Mouse (Mus musculus): ENCODE measurements around the gene Cpt1b. TPM values are rescaled to one million over a fixed set of nuclear protein-coding genes. Genes with fewer than 3 reads are reported as not detected.

Gene Cpt1b
- polyA plus RNA-seq, 1 experiment from 2014 or later = 1.2 TPM

GRCm38 (mm10) chr15:89377938-89378828, 47.5 kb downstream of the Cpt1b start:
- ATAC-seq = no peak
- H3K27me3 ChIP-seq (ENCODE audit: control insufficient read depth, insufficient read depth, low read depth, low read length) = peaks cover 35% of the 10 kb centered on the region

GRCm38 (mm10) chr15:89377362-89377761, 48.3 kb downstream of the Cpt1b start:
- 7% methylated on average over 18 of the region's 18 CpGs for WGBS
- H3K4me1 ChIP-seq (ENCODE audit: control insufficient read depth, insufficient read depth, low read length) = peaks cover 24% of the 10 kb centered on the region
- no peaks in the 10 kb centered on the region for H3K36me3 ChIP-seq (ENCODE audit: control insufficient read depth, insufficient read depth, low read length)
- peaks cover 35% of the 10 kb centered on the region for H3K27me3 ChIP-seq (ENCODE audit: control insufficient read depth, insufficient read depth, low read depth, low read length)
- no peaks in the 10 kb centered on the region for H3K9me3 ChIP-seq (replicated peaks; ENCODE audit: control insufficient read depth, low read length, poor library complexity, severe bottlenecking)
- no peak overlapping the region for H3K9ac ChIP-seq (ENCODE audit: low read depth, low read length)
- ATAC-seq = no peak
- no peak overlapping the region for H3K4me3 ChIP-seq (ENCODE audit: low read depth, low read length)
- no peak overlapping the region for H3K4me2 ChIP-seq (ENCODE audit: low read length)
- no peak overlapping the region for H3K27ac ChIP-seq (ENCODE audit: low read length)

More at GRCm38 (mm10) chr15:89377938-89378828, 47.5 kb downstream of the Cpt1b start:
- WGBS = 13% methylated on average over 41 of the region's 46 CpGs
- no peaks in the 10 kb centered on the region for H3K9me3 ChIP-seq (replicated peaks; ENCODE audit: control insufficient read depth, low read length, poor library complexity, severe bottlenecking)
- peak overlapping the region; percentile 49 for H3K9ac ChIP-seq (ENCODE audit: low read depth, low read length)
- H3K4me3 ChIP-seq (ENCODE audit: low read depth, low read length) = peak overlapping the region; percentile 40
- H3K36me3 ChIP-seq (ENCODE audit: control insufficient read depth, insufficient read depth, low read length) = no peaks in the 10 kb centered on the region
- H3K27ac ChIP-seq (ENCODE audit: low read length) = no peak overlapping the region
- peak overlapping the region; percentile 72 for H3K4me2 ChIP-seq (ENCODE audit: low read length)
- H3K4me1 ChIP-seq (ENCODE audit: control insufficient read depth, insufficient read depth, low read length) = peaks cover 17% of the 10 kb centered on the region; the same call in 1 of the 2 replicates

GRCm38 (mm10) chr15:89376957-89377356, 48.7 kb downstream of the Cpt1b start, which contains the start of gene Tymp:
Gene Tymp, minus strand, starts transcription at chr15:89377039.
- H3K4me1 ChIP-seq (ENCODE audit: control insufficient read depth, insufficient read depth, low read length) = peaks cover 24% of the 10 kb centered on the region
- no peak for ATAC-seq
- H3K27ac ChIP-seq (ENCODE audit: low read length) = no peak within 1 kb of the TSS
- no peak within 1 kb of the TSS for H3K4me2 ChIP-seq (ENCODE audit: low read length)
- H3K9ac ChIP-seq (ENCODE audit: low read depth, low read length) = no peak within 1 kb of the TSS
- no peaks in the 10 kb centered on the region for H3K9me3 ChIP-seq (replicated peaks; ENCODE audit: control insufficient read depth, low read length, poor library complexity, severe bottlenecking)
- no peak within 1 kb of the TSS for H3K4me3 ChIP-seq (ENCODE audit: low read depth, low read length)
- H3K27me3 ChIP-seq (ENCODE audit: control insufficient read depth, insufficient read depth, low read depth, low read length) = peaks cover 35% of the 10 kb centered on the region
- peaks cover 1% of the 10 kb centered on the region for H3K36me3 ChIP-seq (ENCODE audit: control insufficient read depth, insufficient read depth, low read length)
- 20% methylated on average over 16 of the region's 16 CpGs for WGBS

- 80% methylated on average over 7 of the region's 7 CpGs for WGBS
Measured at GRCm38 (mm10) chr15:89376040-89376439, 49.6 kb downstream of the Cpt1b start.

GRCm38 (mm10) chr15:89374801-89375534, 50.7 kb downstream of the Cpt1b start:
- H3K4me1 ChIP-seq (ENCODE audit: control insufficient read depth, insufficient read depth, low read length) = peaks cover 24% of the 10 kb centered on the region
- 92% methylated on average over 17 of the region's 17 CpGs for WGBS
- peaks cover 12% of the 10 kb centered on the region for H3K36me3 ChIP-seq (ENCODE audit: control insufficient read depth, insufficient read depth, low read length)
- H3K4me3 ChIP-seq (ENCODE audit: low read depth, low read length) = no peak overlapping the region
- no peak for ATAC-seq
- no peaks in the 10 kb centered on the region for H3K9me3 ChIP-seq (replicated peaks; ENCODE audit: control insufficient read depth, low read length, poor library complexity, severe bottlenecking)
- H3K27me3 ChIP-seq (ENCODE audit: control insufficient read depth, insufficient read depth, low read depth, low read length) = peaks cover 35% of the 10 kb centered on the region
- no peak overlapping the region for H3K27ac ChIP-seq (ENCODE audit: low read length)
- H3K4me2 ChIP-seq (ENCODE audit: low read length) = no peak overlapping the region
- no peak overlapping the region for H3K9ac ChIP-seq (ENCODE audit: low read depth, low read length)

More at GRCm38 (mm10) chr15:89376040-89376439, 49.6 kb downstream of the Cpt1b start:
- peaks cover 7% of the 10 kb centered on the region for H3K36me3 ChIP-seq (ENCODE audit: control insufficient read depth, insufficient read depth, low read length)
- H3K4me3 ChIP-seq (ENCODE audit: low read depth, low read length) = no peak overlapping the region
- peaks cover 35% of the 10 kb centered on the region for H3K27me3 ChIP-seq (ENCODE audit: control insufficient read depth, insufficient read depth, low read depth, low read length)
- H3K4me2 ChIP-seq (ENCODE audit: low read length) = no peak overlapping the region
- no peak overlapping the region for H3K27ac ChIP-seq (ENCODE audit: low read length)
- H3K9me3 ChIP-seq (replicated peaks; ENCODE audit: control insufficient read depth, low read length, poor library complexity, severe bottlenecking) = no peaks in the 10 kb centered on the region
- no peak for ATAC-seq
- no peak overlapping the region for H3K9ac ChIP-seq (ENCODE audit: low read depth, low read length)
- H3K4me1 ChIP-seq (ENCODE audit: control insufficient read depth, insufficient read depth, low read length) = peaks cover 24% of the 10 kb centered on the region

GRCm38 (mm10) chr15:89374340-89374739, 51.3 kb downstream of the Cpt1b start:
- peak overlapping the region; percentile 94 for H3K27ac ChIP-seq (ENCODE audit: low read length)
- peaks cover 23% of the 10 kb centered on the region for H3K4me1 ChIP-seq (ENCODE audit: control insufficient read depth, insufficient read depth, low read length)
- peak overlapping the region; percentile 72 for H3K4me3 ChIP-seq (ENCODE audit: low read depth, low read length)
- peak overlapping the region; percentile 88 for H3K9ac ChIP-seq (ENCODE audit: low read depth, low read length)
- peak; percentile 12; the same call in 1 of the 2 replicates for ATAC-seq
- H3K4me2 ChIP-seq (ENCODE audit: low read length) = peak overlapping the region; percentile 82
- H3K27me3 ChIP-seq (ENCODE audit: control insufficient read depth, insufficient read depth, low read depth, low read length) = peaks cover 32% of the 10 kb centered on the region
- no peaks in the 10 kb centered on the region for H3K9me3 ChIP-seq (replicated peaks; ENCODE audit: control insufficient read depth, low read length, poor library complexity, severe bottlenecking)
- 44% methylated on average over 9 of the region's 9 CpGs for whole genome bisulfite sequencing
- peaks cover 16% of the 10 kb centered on the region for H3K36me3 ChIP-seq (ENCODE audit: control insufficient read depth, insufficient read depth, low read length)

- peak within 1 kb of the TSS; percentile 82 for H3K4me2 ChIP-seq (ENCODE audit: low read length)
- WGBS = under 1% methylated on average over 42 of the region's 42 CpGs
- peak within 1 kb of the TSS; percentile 88 for H3K9ac ChIP-seq (ENCODE audit: low read depth, low read length)
- peaks cover 18% of the 10 kb centered on the region for H3K36me3 ChIP-seq (ENCODE audit: control insufficient read depth, insufficient read depth, low read length)
- ATAC-seq = peak; percentile 88
- H3K9me3 ChIP-seq (replicated peaks; ENCODE audit: control insufficient read depth, low read length, poor library complexity, severe bottlenecking) = no peaks in the 10 kb centered on the region
- peaks cover 28% of the 10 kb centered on the region for H3K27me3 ChIP-seq (ENCODE audit: control insufficient read depth, insufficient read depth, low read depth, low read length)
- peaks cover 18% of the 10 kb centered on the region for H3K4me1 ChIP-seq (ENCODE audit: control insufficient read depth, insufficient read depth, low read length)
- peak within 1 kb of the TSS; percentile 94 for H3K27ac ChIP-seq (ENCODE audit: low read length)
- peak within 1 kb of the TSS; percentile 72 for H3K4me3 ChIP-seq (ENCODE audit: low read depth, low read length)
Measured at GRCm38 (mm10) chr15:89373762-89374248, 51.9 kb downstream of the Cpt1b start, which contains the start of gene Sco2. Gene Sco2, minus strand, starts transcription at chr15:89373846.

- H3K27me3 ChIP-seq (ENCODE audit: control insufficient read depth, insufficient read depth, low read depth, low read length) = peaks cover 24% of the 10 kb centered on the region
- H3K4me2 ChIP-seq (ENCODE audit: low read length) = peak overlapping the region; percentile 82
- H3K4me3 ChIP-seq (ENCODE audit: low read depth, low read length) = peak overlapping the region; percentile 72
- peaks cover 22% of the 10 kb centered on the region for H3K36me3 ChIP-seq (ENCODE audit: control insufficient read depth, insufficient read depth, low read length)
- peak overlapping the region; percentile 88 for H3K9ac ChIP-seq (ENCODE audit: low read depth, low read length)
- 2% methylated on average over 35 of the region's 35 CpGs for WGBS
- H3K27ac ChIP-seq (ENCODE audit: low read length) = peak overlapping the region; percentile 94
- H3K9me3 ChIP-seq (replicated peaks; ENCODE audit: control insufficient read depth, low read length, poor library complexity, severe bottlenecking) = no peaks in the 10 kb centered on the region
- peak; percentile 84 for ATAC-seq
- peaks cover 13% of the 10 kb centered on the region for H3K4me1 ChIP-seq (ENCODE audit: control insufficient read depth, insufficient read depth, low read length)
Measured at GRCm38 (mm10) chr15:89373027-89373761, 52.5 kb downstream of the Cpt1b start.
